Mouse (Mus musculus) ES-E14 (cell line): ENCODE data around the gene Ttpal. TPM values are rescaled to one million over a fixed set of nuclear protein-coding genes. Genes with fewer than 3 reads are reported as not detected.

Source experiments
- DNase-seq: peaks from one replicate; pipeline ENCODE4 v3.0.0-alpha.2; 2013; ENCODE audit warnings: low read depth, low spot score
- H3K27ac ChIP-seq: 2 replicates; pipeline ENCODE4 v1.5.1; 2012; ENCODE audit warnings: low read depth, mild to moderate bottlenecking, low read length, moderate library complexity, mixed read lengths; ENCODE audit not compliant: poor library complexity, insufficient read depth, severe bottlenecking
- H3K36me3 ChIP-seq: 2 replicates; pipeline ENCODE4 v1.6.1; 2012; ENCODE audit warnings: mild to moderate bottlenecking, low read length, moderate library complexity, mixed read lengths; ENCODE audit not compliant: control insufficient read depth, poor library complexity, insufficient read depth, severe bottlenecking
- H3K4me1 ChIP-seq, 2 experiments: fragments of 150-350 bp in 1 of 2; sonication (generic) in 1 of 2; 2 replicates each; pipeline ENCODE4 v1.6.1; 2012; ENCODE audit warnings: low read length in 2 of 2, mild to moderate bottlenecking in 1 of 2, mixed read lengths in 1 of 2; ENCODE audit not compliant: control insufficient read depth in 2 of 2, insufficient read depth in 2 of 2, poor library complexity in 1 of 2
- H3K4me3 ChIP-seq, 2 experiments: fragments of 150-350 bp in 1 of 2; sonication (generic) in 1 of 2; 2 replicates each; pipeline ENCODE4 v1.5.1; 2012; ENCODE audit warnings: low read length in 2 of 2, low read depth in 1 of 2, mild to moderate bottlenecking in 1 of 2, mixed read lengths in 1 of 2; ENCODE audit not compliant: insufficient read depth in 1 of 2, poor library complexity in 1 of 2, severe bottlenecking in 1 of 2
- H3K9ac ChIP-seq: 2 replicates; pipeline ENCODE4 v1.6.1; 2012; ENCODE audit warnings: low read depth, mild to moderate bottlenecking, low read length, mixed read lengths; ENCODE audit not compliant: poor library complexity, insufficient read depth, severe bottlenecking
- H3K9me3 ChIP-seq: fragments of 150-350 bp; sonication (generic); 2 replicates; pipeline ENCODE4 v1.6.1; 2012; ENCODE audit warnings: low read depth, mild to moderate bottlenecking, low read length; ENCODE audit not compliant: control insufficient read depth, insufficient read depth
- CHD2 ChIP-seq: IDR thresholded peaks from 2 replicates; pipeline ENCODE4 v1.6.1; 2014; ENCODE audit warnings: mild to moderate bottlenecking, low read depth, low read length, inconsistent platforms
- HCFC1 ChIP-seq: IDR thresholded peaks from 2 replicates; pipeline ENCODE4 v1.6.1; 2012; ENCODE audit warnings: low read length, inconsistent platforms, borderline replicate concordance; ENCODE audit not compliant: insufficient read depth
- MAFK ChIP-seq: IDR thresholded peaks from 2 replicates; pipeline ENCODE4 v1.6.1; 2014; ENCODE audit warnings: mild to moderate bottlenecking, low read depth, low read length, inconsistent platforms; ENCODE audit not compliant: insufficient read depth
- ZC3H11A ChIP-seq: IDR thresholded peaks from 2 replicates; pipeline ENCODE4 v1.6.1; 2012; ENCODE audit warnings: low read depth, mild to moderate bottlenecking, inconsistent platforms, low read length, borderline replicate concordance
- ZNF384 ChIP-seq: IDR thresholded peaks from 2 replicates; pipeline ENCODE4 v1.6.1; 2012; ENCODE audit warnings: low read depth, low read length, inconsistent platforms
- in situ Hi-C, 2 experiments: fragments of 600-800 bp; cut with MboI; formaldehyde crosslinking; loops; one replicate each; pipeline ENCODE4 v1.15.1; 2025; ENCODE audit warnings: low sequenced_read_pairs in 2 of 2, inconsistent platforms in 1 of 2; ENCODE audit not compliant: unreplicated experiment in 2 of 2
- total RNA-seq: library from RNA; depleted of rRNA; stranded (reverse); fragments of 300-350 nt; gene quantifications from 2 replicates; pipeline ENCODE4 v1.2.3, GENCODE M21; 2012

Gene Ttpal
- total RNA-seq, 1 experiment: 7.8 TPM

DNA sequence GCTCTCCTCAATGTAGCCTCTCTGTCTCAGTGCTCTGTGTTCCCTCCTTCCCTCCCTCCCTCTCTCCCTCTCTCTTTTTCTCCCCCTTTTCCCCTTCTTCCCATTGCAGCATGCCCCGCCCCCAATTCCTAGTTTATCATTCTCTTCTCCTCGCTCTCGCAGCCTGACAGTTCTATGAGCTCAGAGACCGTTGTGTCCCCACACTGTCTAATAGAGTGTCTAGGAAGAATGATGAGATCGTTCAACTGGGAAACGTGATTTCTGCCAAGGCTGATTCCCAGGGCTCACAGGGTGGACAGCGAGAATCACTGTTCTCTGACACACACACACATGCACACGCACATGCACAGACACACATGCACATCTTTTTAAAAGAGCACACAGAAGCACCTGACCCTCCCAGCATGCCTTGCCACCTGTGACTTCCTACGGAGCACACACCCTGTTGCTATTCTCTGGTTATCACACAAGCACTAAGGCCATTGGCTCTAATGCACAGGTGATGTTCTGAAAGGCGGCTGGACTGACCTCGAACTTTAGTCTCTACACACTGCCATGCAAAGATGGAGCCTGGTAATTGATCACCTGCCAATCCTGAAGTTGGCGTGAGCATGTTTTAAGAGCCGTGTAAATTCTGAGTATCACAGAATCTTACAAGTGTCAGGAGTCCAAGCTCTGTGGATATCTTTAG, 40.7 kb upstream of the Ttpal start:
- Histone ChIP-seq H3K4me3 (no peak overlapping the region), H3K9ac (no peak overlapping the region), H3K4me1 (no peaks in the 10 kb centered on the region), H3K9me3 (no peaks in the 10 kb centered on the region), H3K27ac (no peak overlapping the region), H3K36me3 (no peaks in the 10 kb centered on the region)
- no peak for TF ChIP-seq ZNF384
- TF ChIP-seq ZC3H11A: no peak
- no peak for TF ChIP-seq CHD2
- no peak for TF ChIP-seq MAFK
- no peak for TF ChIP-seq HCFC1
- in situ Hi-C loops: no loop called here
- no peak for DNase-seq

DNA sequence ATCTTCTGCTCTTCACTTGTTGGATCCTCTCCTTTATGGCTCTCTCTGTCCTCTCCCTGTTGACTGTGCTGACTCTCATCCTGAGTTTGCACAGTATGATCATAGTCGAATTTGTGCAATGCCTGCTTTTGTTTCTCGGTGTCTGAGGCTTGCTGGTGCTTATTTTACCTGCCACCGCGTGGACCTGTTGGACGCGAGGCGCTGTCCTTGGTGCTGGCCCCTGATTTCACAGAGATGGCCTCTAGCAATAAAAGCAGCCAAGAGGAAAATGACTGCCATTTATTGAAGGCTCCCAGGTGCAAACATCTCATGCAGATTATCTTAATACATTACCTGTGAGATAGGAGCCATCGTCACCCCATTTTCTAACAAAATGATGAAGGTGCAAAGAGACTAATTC, 37.5 kb upstream of the Ttpal start:
- peak; percentile 40 for DNase-seq
- in situ Hi-C loops: no loop called here

DNA sequence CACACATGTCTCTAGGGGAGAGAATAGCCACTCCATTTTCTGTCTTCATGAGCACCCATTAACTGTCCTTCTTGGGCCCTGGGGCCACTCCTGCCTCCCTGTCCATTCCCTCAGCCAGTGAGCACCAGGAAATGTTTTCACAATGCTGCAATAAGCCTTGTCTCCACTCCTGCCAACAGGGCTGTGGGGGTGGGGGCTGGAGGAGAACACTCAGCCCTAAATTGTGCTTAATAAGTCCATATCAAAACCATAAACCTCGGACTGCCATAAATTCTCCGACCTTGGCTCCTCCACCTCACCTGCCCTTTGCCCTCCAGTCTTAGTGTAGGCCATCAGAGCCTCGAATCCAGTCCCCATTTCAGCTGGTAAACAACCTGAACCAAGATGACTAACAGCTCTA, 27.8 kb upstream of the Ttpal start:
- no peak for DNase-seq
- no peak overlapping the region for H3K4me3 ChIP-seq
- no peaks in the 10 kb centered on the region for H3K4me1 ChIP-seq
- H3K9ac ChIP-seq: no peak overlapping the region
- H3K9me3 ChIP-seq: no peaks in the 10 kb centered on the region
- no peaks in the 10 kb centered on the region for H3K36me3 ChIP-seq
- TF ChIP-seq HCFC1 (no peak), CHD2 (no peak), ZNF384 (no peak), ZC3H11A (no peak), MAFK (no peak)
- in situ Hi-C loops: no loop called here
- no peak overlapping the region for H3K27ac ChIP-seq

More for the DNA sequence above, 37.5 kb upstream of the Ttpal start:
- Histone ChIP-seq H3K9me3 (no peaks in the 10 kb centered on the region), H3K4me1 (no peaks in the 10 kb centered on the region), H3K4me3 (no peak overlapping the region), H3K27ac (no peak overlapping the region), H3K9ac (no peak overlapping the region), H3K36me3 (no peaks in the 10 kb centered on the region)
- TF ChIP-seq CHD2: no peak
- TF ChIP-seq ZNF384: no peak
- no peak for TF ChIP-seq MAFK
- no peak for TF ChIP-seq HCFC1
- no peak for TF ChIP-seq ZC3H11A

DNA sequence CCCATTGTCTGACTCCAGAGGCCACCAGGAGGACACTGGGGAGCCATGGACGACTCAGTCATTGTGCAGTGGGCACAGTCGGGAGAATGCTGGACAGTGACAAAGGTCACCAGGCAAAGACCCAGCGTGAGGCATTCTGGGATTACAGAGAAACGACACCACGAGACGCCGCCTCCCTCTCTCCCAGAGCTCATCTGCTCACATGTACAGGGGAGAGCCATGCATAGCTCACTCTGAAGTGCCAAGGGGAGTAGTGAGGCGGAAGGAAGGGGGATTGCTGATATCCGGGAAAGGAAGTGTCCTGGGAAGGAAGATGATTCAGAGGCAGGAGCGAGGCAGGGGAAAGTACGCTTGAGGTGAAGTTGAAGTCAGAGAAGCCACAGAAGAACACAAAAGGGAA, 26.9 kb upstream of the Ttpal start:
- in situ Hi-C loops: no loop called here

More for the DNA sequence above, 26.9 kb upstream of the Ttpal start:
- no peak overlapping the region for H3K9ac ChIP-seq
- TF ChIP-seq ZC3H11A (no peak), HCFC1 (no peak), CHD2 (no peak), MAFK (no peak), ZNF384 (no peak)
- no peaks in the 10 kb centered on the region for H3K9me3 ChIP-seq
- DNase-seq: no peak
- no peak overlapping the region for H3K27ac ChIP-seq
- no peak overlapping the region for H3K4me3 ChIP-seq
- H3K4me1 ChIP-seq: no peaks in the 10 kb centered on the region
- no peaks in the 10 kb centered on the region for H3K36me3 ChIP-seq
